Mouse (Mus musculus): ENCODE results near the gene Pbld2. TPM values are rescaled to one million over a fixed set of nuclear protein-coding genes. Genes with fewer than 3 reads are reported as not detected.

Gene Pbld2
- polyA plus RNA-seq, 1 experiment from 2014 or later, result 0.76 TPM

GRCm38 (mm10) chr10:63027376-63028161 lies 3.5 kb downstream of the Pbld2 start:
- no peaks in the 10 kb centered on the region for H3K27me3 ChIP-seq (ENCODE audit: poor library complexity, severe bottlenecking)
- no peak for DNase-seq (ENCODE audit: extremely low spot score, low spot score)
- peak overlapping the region; percentile 100 for H3K27ac ChIP-seq
- peaks cover 48% of the 10 kb centered on the region for H3K4me1 ChIP-seq
- 94% methylated on average over 10 of the region's 10 CpGs for WGBS
- no peaks in the 10 kb centered on the region for H3K36me3 ChIP-seq (replicated peaks)
- no peaks in the 10 kb centered on the region for H3K9me3 ChIP-seq
- peak overlapping the region; percentile 97; the same call in 1 of the 2 replicates for H3K4me3 ChIP-seq

GRCm38 (mm10) chr10:63028396-63028795 lies 4.3 kb downstream of the Pbld2 start:
- Histone ChIP-seq H3K9me3 (no peaks in the 10 kb centered on the region), H3K27me3 (ENCODE audit: poor library complexity, severe bottlenecking) (no peaks in the 10 kb centered on the region), H3K27ac (peak overlapping the region; percentile 100), H3K36me3 (replicated peaks) (no peaks in the 10 kb centered on the region), H3K4me3 (no peak overlapping the region), H3K4me1 (peaks cover 49% of the 10 kb centered on the region)
- 74% methylated on average over 4 of the region's 4 CpGs for WGBS
- no peak for DNase-seq (ENCODE audit: extremely low spot score, low spot score)

- WGBS, result 83% methylated on average over 3 of the region's 3 CpGs
- no peak for DNase-seq (ENCODE audit: extremely low spot score, low spot score)
Measured at GRCm38 (mm10) chr10:63032267-63032666, 8.2 kb downstream of the Pbld2 start.

GRCm38 (mm10) chr10:63032956-63033355 lies 8.8 kb downstream of the Pbld2 start:
- no peak overlapping the region for H3K27ac ChIP-seq
- H3K9me3 ChIP-seq, result no peaks in the 10 kb centered on the region
- H3K27me3 ChIP-seq (ENCODE audit: poor library complexity, severe bottlenecking), result no peaks in the 10 kb centered on the region
- H3K36me3 ChIP-seq (replicated peaks), result no peaks in the 10 kb centered on the region
- H3K4me1 ChIP-seq, result peaks cover 23% of the 10 kb centered on the region
- 81% methylated on average over 3 of the region's 3 CpGs for WGBS
- no peak for DNase-seq (ENCODE audit: extremely low spot score, low spot score)
- H3K4me3 ChIP-seq, result no peak overlapping the region

More at GRCm38 (mm10) chr10:63032267-63032666, 8.2 kb downstream of the Pbld2 start:
- no peak overlapping the region for H3K27ac ChIP-seq
- H3K36me3 ChIP-seq (replicated peaks), result no peaks in the 10 kb centered on the region
- H3K27me3 ChIP-seq (ENCODE audit: poor library complexity, severe bottlenecking), result no peaks in the 10 kb centered on the region
- no peak overlapping the region for H3K4me3 ChIP-seq
- no peaks in the 10 kb centered on the region for H3K9me3 ChIP-seq
- peaks cover 30% of the 10 kb centered on the region for H3K4me1 ChIP-seq

GRCm38 (mm10) chr10:63038571-63039320 lies 14.6 kb downstream of the Pbld2 start:
- no peaks in the 10 kb centered on the region for H3K9me3 ChIP-seq
- H3K27me3 ChIP-seq (ENCODE audit: poor library complexity, severe bottlenecking), result no peaks in the 10 kb centered on the region
- H3K4me1 ChIP-seq, result peaks cover 5% of the 10 kb centered on the region; the same call in 1 of the 2 replicates
- H3K4me3 ChIP-seq, result no peak overlapping the region
- WGBS, result 89% methylated on average over 14 of the region's 14 CpGs
- DNase-seq (ENCODE audit: extremely low spot score, low spot score), result no peak
- H3K27ac ChIP-seq, result no peak overlapping the region
- H3K36me3 ChIP-seq (replicated peaks), result no peaks in the 10 kb centered on the region

- Histone ChIP-seq H3K27me3 (ENCODE audit: poor library complexity, severe bottlenecking) (no peaks in the 10 kb centered on the region), H3K4me1 (no peaks in the 10 kb centered on the region), H3K36me3 (replicated peaks) (no peaks in the 10 kb centered on the region), H3K4me3 (no peak overlapping the region), H3K9me3 (no peaks in the 10 kb centered on the region), H3K27ac (no peak overlapping the region)
- 64% methylated on average over 5 of the region's 5 CpGs for WGBS
- DNase-seq (ENCODE audit: extremely low spot score, low spot score), result no peak
Measured at GRCm38 (mm10) chr10:63039867-63040628, 15.9 kb downstream of the Pbld2 start.

- 72% methylated on average over 3 of the region's 3 CpGs for WGBS
- Histone ChIP-seq H3K27ac (no peak overlapping the region), H3K4me3 (no peak overlapping the region), H3K27me3 (ENCODE audit: poor library complexity, severe bottlenecking) (no peaks in the 10 kb centered on the region), H3K36me3 (replicated peaks) (no peaks in the 10 kb centered on the region), H3K9me3 (no peaks in the 10 kb centered on the region), H3K4me1 (no peaks in the 10 kb centered on the region)
- no peak for DNase-seq (ENCODE audit: extremely low spot score, low spot score)
Measured at GRCm38 (mm10) chr10:63043154-63043553, 19.0 kb downstream of the Pbld2 start.

GRCm38 (mm10) chr10:63047751-63048150 lies 23.6 kb downstream of the Pbld2 start:
- Histone ChIP-seq H3K36me3 (replicated peaks) (no peaks in the 10 kb centered on the region), H3K9me3 (no peaks in the 10 kb centered on the region), H3K4me1 (no peaks in the 10 kb centered on the region; the same call in 1 of the 2 replicates), H3K27ac (no peak overlapping the region), H3K27me3 (ENCODE audit: poor library complexity, severe bottlenecking) (no peaks in the 10 kb centered on the region), H3K4me3 (no peak overlapping the region)
- 91% methylated on average over 8 of the region's 8 CpGs for WGBS
- no peak for DNase-seq (ENCODE audit: extremely low spot score, low spot score)

GRCm38 (mm10) chr10:63049106-63049505 lies 25.0 kb downstream of the Pbld2 start:
- Histone ChIP-seq H3K4me3 (no peak overlapping the region), H3K36me3 (replicated peaks) (no peaks in the 10 kb centered on the region), H3K27ac (no peak overlapping the region), H3K9me3 (no peaks in the 10 kb centered on the region), H3K4me1 (peaks cover 6% of the 10 kb centered on the region), H3K27me3 (ENCODE audit: poor library complexity, severe bottlenecking) (no peaks in the 10 kb centered on the region)
- 89% methylated on average over 2 of the region's 2 CpGs for WGBS
- DNase-seq (ENCODE audit: extremely low spot score, low spot score), result no peak

- Histone ChIP-seq H3K9me3 (no peaks in the 10 kb centered on the region), H3K36me3 (replicated peaks) (no peaks in the 10 kb centered on the region), H3K27ac (no peak overlapping the region), H3K4me3 (no peak overlapping the region), H3K27me3 (ENCODE audit: poor library complexity, severe bottlenecking) (no peaks in the 10 kb centered on the region), H3K4me1 (peaks cover 6% of the 10 kb centered on the region)
- 76% methylated on average over 7 of the region's 7 CpGs for WGBS
- DNase-seq (ENCODE audit: extremely low spot score, low spot score), result no peak
Measured at GRCm38 (mm10) chr10:63051267-63051666, 27.2 kb downstream of the Pbld2 start.

GRCm38 (mm10) chr10:63052011-63052410 lies 27.9 kb downstream of the Pbld2 start:
- WGBS, result 89% methylated on average over 6 of the region's 6 CpGs
- Histone ChIP-seq H3K4me1 (peaks cover 10% of the 10 kb centered on the region), H3K27ac (no peak overlapping the region), H3K9me3 (no peaks in the 10 kb centered on the region), H3K36me3 (replicated peaks) (no peaks in the 10 kb centered on the region), H3K27me3 (ENCODE audit: poor library complexity, severe bottlenecking) (no peaks in the 10 kb centered on the region), H3K4me3 (no peak overlapping the region)
- DNase-seq (ENCODE audit: extremely low spot score, low spot score), result no peak

- no peak for DNase-seq (ENCODE audit: extremely low spot score, low spot score)
- 62% methylated on average over 6 of the region's 6 CpGs for WGBS
- Histone ChIP-seq H3K9me3 (no peaks in the 10 kb centered on the region), H3K4me3 (no peak overlapping the region), H3K36me3 (replicated peaks) (no peaks in the 10 kb centered on the region), H3K27me3 (ENCODE audit: poor library complexity, severe bottlenecking) (no peaks in the 10 kb centered on the region), H3K27ac (0 out of 2 replicates have a peak overlapping the region, but pooled peaks have one; percentile 31), H3K4me1 (peaks cover 16% of the 10 kb centered on the region)
Measured at GRCm38 (mm10) chr10:63053007-63053406, 28.9 kb downstream of the Pbld2 start.

All from forebrain, embryonic 10.5 days (tissue).